Mouse (Mus musculus) left cerebral cortex, adult 8-10 months (tissue): ENCODE measurements at regions not wholly inside any gene's neighbourhood (a gene's known extent, or its start where the extent isn't known, plus 50 kb on each side); places are given as distances from the start of the nearest gene placed in this dataset.
A peak's percentile ranks its signal among the peaks of the same experiment; 100 is the strongest.

Source experiments
- DNase-seq, 2 experiments: peaks; one replicate each; pipeline ENCODE4 v3.0.0; 2022; ENCODE audit warnings: low spot score in 2 of 2

GRCm38 (mm10) chr1:77128411-77128810, 386.5 kb downstream of the Epha4 start:
- DNase-seq: no peak

- DNase-seq: no peak
These were observed 377.2 kb downstream of the Epha4 start for GRCm38 (mm10) chr1:77137663-77138062.

GRCm38 (mm10) chr1:77140906-77141305, 374.0 kb downstream of the Epha4 start:
- no peak for DNase-seq

GRCm38 (mm10) chr1:77148052-77148451, 366.8 kb downstream of the Epha4 start:
- no peak for DNase-seq

- no peak for DNase-seq
These were observed 346.6 kb downstream of the Epha4 start for GRCm38 (mm10) chr1:77168316-77168715.

GRCm38 (mm10) chr1:77172463-77172862, 342.4 kb downstream of the Epha4 start:
- no peak for DNase-seq

- no peak for DNase-seq
These were observed 340.1 kb downstream of the Epha4 start for GRCm38 (mm10) chr1:77174801-77175200.

- DNase-seq: peak in 1 of 2 experiments; percentile 6
These were observed 339.7 kb downstream of the Epha4 start for GRCm38 (mm10) chr1:77175214-77175613.

- no peak for DNase-seq
These were observed 338.4 kb downstream of the Epha4 start for GRCm38 (mm10) chr1:77176516-77176915.

GRCm38 (mm10) chr1:77183965-77184364, 330.9 kb downstream of the Epha4 start:
- DNase-seq: no peak

- DNase-seq: no peak
These were observed 324.7 kb downstream of the Epha4 start for GRCm38 (mm10) chr1:77190141-77190540.

- no peak for DNase-seq
These were observed 313.5 kb downstream of the Epha4 start for GRCm38 (mm10) chr1:77201321-77201917.

GRCm38 (mm10) chr1:77202948-77203347, 311.9 kb downstream of the Epha4 start:
- DNase-seq: no peak

- no peak for DNase-seq
These were observed 308.4 kb downstream of the Epha4 start for GRCm38 (mm10) chr1:77206535-77206934.

GRCm38 (mm10) chr1:77209395-77209794, 305.5 kb downstream of the Epha4 start:
- no peak for DNase-seq

- no peak for DNase-seq
These were observed 301.3 kb downstream of the Epha4 start for GRCm38 (mm10) chr1:77213462-77214098.

GRCm38 (mm10) chr1:77219488-77220321, 295.2 kb downstream of the Epha4 start:
- no peak for DNase-seq

- DNase-seq: no peak
These were observed 294.6 kb downstream of the Epha4 start for GRCm38 (mm10) chr1:77220322-77220590.

- DNase-seq: no peak
These were observed 294.1 kb downstream of the Epha4 start for GRCm38 (mm10) chr1:77220783-77221182.

GRCm38 (mm10) chr1:77221900-77222299, 293.0 kb downstream of the Epha4 start:
- no peak for DNase-seq

GRCm38 (mm10) chr1:77226546-77226945, 288.3 kb downstream of the Epha4 start:
- no peak for DNase-seq

- no peak for DNase-seq
These were observed 287.8 kb downstream of the Epha4 start for GRCm38 (mm10) chr1:77226991-77227515.
